Mouse (Mus musculus): ENCODE data around the gene Fcer2a. TPM values are rescaled to one million over a fixed set of nuclear protein-coding genes. Genes with fewer than 3 reads are reported as not detected.

The Fcer2a gene
- polyA plus RNA-seq, 2 experiments = 0.19 to 0.25 TPM

- WGBS = 84% methylated on average over 6 of the region's 6 CpGs
- no peak for ATAC-seq (ENCODE audit: low FRiP score, low read depth)
- no peak for TF ChIP-seq POLR2A (IDR thresholded peaks at IDR 0.05; ENCODE audit: borderline replicate concordance, extremely low read depth, insufficient read depth, insufficient read length)
- Histone ChIP-seq H3K4me3 (replicated peaks; ENCODE audit: low read length) (no peak overlapping the region), H3K4me1 (ENCODE audit: control insufficient read depth, insufficient read depth, low read length) (no peaks in the 10 kb centered on the region), H3K9me3 (ENCODE audit: control insufficient read depth, low read length) (no peaks in the 10 kb centered on the region), H3K4me2 (replicated peaks; ENCODE audit: low read depth, low read length, severe bottlenecking) (no peak overlapping the region), H3K9ac (ENCODE audit: low read depth, low read length, severe bottlenecking) (no peak overlapping the region), H3K27me3 (ENCODE audit: control insufficient read depth, insufficient read depth, low read length) (no peaks in the 10 kb centered on the region), H3K27ac (replicated peaks; ENCODE audit: low read depth, low read length) (no peak overlapping the region), H3K36me3 (ENCODE audit: control insufficient read depth, insufficient read depth, low read length) (peaks cover 36% of the 10 kb centered on the region)
- DNase-seq (ENCODE audit: low spot score) = no peak
Measured at GRCm38 (mm10) chr8:3683408-3684176, 10.4 kb downstream of the Fcer2a start.

DNA sequence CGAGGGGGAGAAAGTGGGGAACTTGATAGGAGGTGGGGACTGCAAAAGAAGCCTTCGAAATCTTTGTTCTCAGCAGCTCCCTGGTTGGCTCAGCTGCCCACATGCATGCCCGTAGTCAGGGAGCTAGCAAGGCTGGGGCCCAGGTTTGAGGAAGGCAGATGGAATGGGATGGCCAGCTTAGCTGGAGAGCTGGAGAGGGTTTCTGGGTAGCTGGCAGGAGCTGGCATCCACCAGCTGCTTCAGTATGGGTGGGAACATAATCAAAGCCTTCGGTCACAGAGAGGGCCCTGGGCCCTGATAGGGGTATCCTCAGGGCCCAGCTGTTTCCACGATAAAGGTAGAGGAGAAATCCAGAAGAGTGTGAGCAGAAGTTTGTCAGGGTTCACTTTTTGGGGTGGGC lies 11.5 kb downstream of the Fcer2a start:
- ATAC-seq (ENCODE audit: low FRiP score, low read depth) = no peak
- H3K9me3 ChIP-seq (ENCODE audit: control insufficient read depth, low read length) = no peaks in the 10 kb centered on the region

GRCm38 (mm10) chr8:3679656-3680055 lies 14.3 kb downstream of the Fcer2a start:
- Histone ChIP-seq H3K4me2 (replicated peaks; ENCODE audit: low read depth, low read length, severe bottlenecking) (no peak overlapping the region), H3K9ac (ENCODE audit: low read depth, low read length, severe bottlenecking) (no peak overlapping the region), H3K27ac (replicated peaks; ENCODE audit: low read depth, low read length) (no peak overlapping the region), H3K4me1 (ENCODE audit: control insufficient read depth, insufficient read depth, low read length) (peaks cover 7% of the 10 kb centered on the region), H3K4me3 (replicated peaks; ENCODE audit: low read length) (no peak overlapping the region), H3K27me3 (ENCODE audit: control insufficient read depth, insufficient read depth, low read length) (no peaks in the 10 kb centered on the region), H3K9me3 (ENCODE audit: control insufficient read depth, low read length) (no peaks in the 10 kb centered on the region), H3K36me3 (ENCODE audit: control insufficient read depth, insufficient read depth, low read length) (peaks cover 36% of the 10 kb centered on the region)
- 90% methylated on average over 5 of the region's 5 CpGs for WGBS
- no peak for TF ChIP-seq POLR2A (IDR thresholded peaks at IDR 0.05; ENCODE audit: borderline replicate concordance, extremely low read depth, insufficient read depth, insufficient read length)
- DNase-seq (ENCODE audit: low spot score) (no peak), ATAC-seq (ENCODE audit: low FRiP score, low read depth) (no peak)

More for the DNA sequence above, 11.5 kb downstream of the Fcer2a start:
- 92% methylated on average over 5 of the region's 5 CpGs for WGBS
- no peak for DNase-seq (ENCODE audit: low spot score)
- no peak overlapping the region for H3K27ac ChIP-seq (replicated peaks; ENCODE audit: low read depth, low read length)
- peaks cover 3% of the 10 kb centered on the region for H3K4me1 ChIP-seq (ENCODE audit: control insufficient read depth, insufficient read depth, low read length)
- H3K4me3 ChIP-seq (replicated peaks; ENCODE audit: low read length) = no peak overlapping the region
- no peaks in the 10 kb centered on the region for H3K27me3 ChIP-seq (ENCODE audit: control insufficient read depth, insufficient read depth, low read length)
- no peak overlapping the region for H3K4me2 ChIP-seq (replicated peaks; ENCODE audit: low read depth, low read length, severe bottlenecking)
- no peak for TF ChIP-seq POLR2A (IDR thresholded peaks at IDR 0.05; ENCODE audit: borderline replicate concordance, extremely low read depth, insufficient read depth, insufficient read length)
- H3K9ac ChIP-seq (ENCODE audit: low read depth, low read length, severe bottlenecking) = no peak overlapping the region
- H3K36me3 ChIP-seq (ENCODE audit: control insufficient read depth, insufficient read depth, low read length) = peaks cover 36% of the 10 kb centered on the region

DNA sequence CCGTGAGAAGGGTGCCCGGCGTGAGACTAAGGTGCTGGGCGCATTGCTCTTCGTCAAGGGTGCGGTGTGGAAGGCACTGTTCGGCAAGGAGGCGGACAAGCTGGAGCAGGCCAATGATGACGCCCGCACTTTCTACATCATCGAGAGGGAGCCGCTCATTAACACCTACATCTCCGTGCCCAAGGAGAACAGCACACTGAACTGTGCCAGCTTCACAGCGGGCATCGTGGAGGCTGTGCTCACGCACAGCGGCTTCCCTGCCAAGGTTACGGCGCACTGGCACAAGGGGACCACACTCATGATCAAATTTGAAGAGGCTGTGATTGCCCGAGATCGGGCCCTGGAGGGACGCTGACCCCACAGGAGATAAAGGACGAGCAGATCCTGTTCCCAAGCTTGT lies 14.7 kb downstream of the Fcer2a start:
- Histone ChIP-seq H3K27ac (replicated peaks; ENCODE audit: low read depth, low read length) (no peak overlapping the region), H3K9ac (ENCODE audit: low read depth, low read length, severe bottlenecking) (no peak overlapping the region), H3K27me3 (ENCODE audit: control insufficient read depth, insufficient read depth, low read length) (no peaks in the 10 kb centered on the region), H3K4me3 (replicated peaks; ENCODE audit: low read length) (no peak overlapping the region), H3K4me2 (replicated peaks; ENCODE audit: low read depth, low read length, severe bottlenecking) (no peak overlapping the region), H3K4me1 (ENCODE audit: control insufficient read depth, insufficient read depth, low read length) (peaks cover 7% of the 10 kb centered on the region), H3K9me3 (ENCODE audit: control insufficient read depth, low read length) (no peaks in the 10 kb centered on the region), H3K36me3 (ENCODE audit: control insufficient read depth, insufficient read depth, low read length) (peaks cover 36% of the 10 kb centered on the region)
- DNase-seq (ENCODE audit: low spot score) (no peak), ATAC-seq (ENCODE audit: low FRiP score, low read depth) (no peak)
- TF ChIP-seq POLR2A (IDR thresholded peaks at IDR 0.05; ENCODE audit: borderline replicate concordance, extremely low read depth, insufficient read depth, insufficient read length) = no peak
- 94% methylated on average over 23 of the region's 23 CpGs for WGBS

DNA sequence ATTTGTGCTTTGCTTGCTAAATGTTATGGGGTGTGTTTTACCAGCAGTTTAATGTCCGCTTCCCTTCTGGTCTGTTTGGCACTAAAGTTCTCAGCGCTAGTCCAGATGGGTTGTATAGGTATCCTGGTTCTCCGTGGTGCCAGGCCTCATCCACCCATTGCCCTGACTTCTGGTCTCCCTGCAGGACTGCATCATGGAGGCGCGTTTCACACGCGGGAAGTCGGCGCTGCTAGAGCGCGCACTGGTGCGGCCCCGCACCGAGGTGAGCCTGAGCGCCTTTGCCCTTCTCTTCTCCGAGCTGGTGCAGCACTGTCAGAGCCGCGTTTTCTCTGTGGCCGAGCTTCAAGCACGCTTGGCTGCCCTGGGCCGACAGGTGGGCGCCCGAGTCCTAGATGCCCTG lies 15.1 kb downstream of the Fcer2a start:
- Histone ChIP-seq H3K27me3 (ENCODE audit: control insufficient read depth, insufficient read depth, low read length) (no peaks in the 10 kb centered on the region), H3K9me3 (ENCODE audit: control insufficient read depth, low read length) (no peaks in the 10 kb centered on the region), H3K4me3 (replicated peaks; ENCODE audit: low read length) (no peak overlapping the region), H3K4me1 (ENCODE audit: control insufficient read depth, insufficient read depth, low read length) (peaks cover 7% of the 10 kb centered on the region), H3K9ac (ENCODE audit: low read depth, low read length, severe bottlenecking) (no peak overlapping the region), H3K36me3 (ENCODE audit: control insufficient read depth, insufficient read depth, low read length) (peaks cover 36% of the 10 kb centered on the region), H3K4me2 (replicated peaks; ENCODE audit: low read depth, low read length, severe bottlenecking) (no peak overlapping the region), H3K27ac (replicated peaks; ENCODE audit: low read depth, low read length) (no peak overlapping the region)
- no peak for TF ChIP-seq POLR2A (IDR thresholded peaks at IDR 0.05; ENCODE audit: borderline replicate concordance, extremely low read depth, insufficient read depth, insufficient read length)
- ATAC-seq (ENCODE audit: low FRiP score, low read depth) (no peak), DNase-seq (ENCODE audit: low spot score) (no peak)
- 96% methylated on average over 23 of the region's 23 CpGs for WGBS
